Mouse (Mus musculus) heart, adult 9 months (tissue): Measurements from ENCODE around the gene Lrfn2.

Experiments
- DNase-seq, 2 experiments: peaks; one replicate each; pipeline ENCODE4 v3.0.0; 2022; ENCODE audit warnings: low spot score in 2 of 2

Gene Lrfn2

DNA sequence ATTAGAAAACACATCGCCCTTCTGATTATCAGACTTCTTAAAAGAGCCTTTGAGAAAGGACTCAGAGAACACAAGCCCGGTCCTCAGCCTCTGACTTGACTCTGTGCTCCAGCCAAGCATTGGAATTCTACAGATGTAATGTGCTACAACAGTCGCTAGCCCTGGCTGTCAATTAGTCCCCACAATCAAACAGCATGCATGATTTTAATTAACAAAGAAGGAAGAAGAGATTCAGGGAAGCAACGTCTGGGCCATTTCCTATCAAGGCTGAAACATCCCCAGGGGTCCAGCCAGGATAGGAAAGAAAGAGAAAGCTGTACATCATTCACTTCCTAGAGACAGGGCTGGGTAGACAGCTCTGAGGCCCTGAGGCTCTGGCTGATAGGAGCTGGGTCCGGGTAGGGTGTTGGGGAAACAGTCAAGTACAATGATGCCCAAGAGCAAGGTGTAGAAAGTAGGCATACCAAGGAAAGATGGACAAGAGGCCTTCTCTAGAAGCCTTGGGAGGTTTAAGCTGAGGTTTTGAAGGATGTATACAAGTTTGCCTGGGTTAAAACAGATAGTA lies 101.6 kb downstream of the Lrfn2 start:
- no peak for DNase-seq

DNA sequence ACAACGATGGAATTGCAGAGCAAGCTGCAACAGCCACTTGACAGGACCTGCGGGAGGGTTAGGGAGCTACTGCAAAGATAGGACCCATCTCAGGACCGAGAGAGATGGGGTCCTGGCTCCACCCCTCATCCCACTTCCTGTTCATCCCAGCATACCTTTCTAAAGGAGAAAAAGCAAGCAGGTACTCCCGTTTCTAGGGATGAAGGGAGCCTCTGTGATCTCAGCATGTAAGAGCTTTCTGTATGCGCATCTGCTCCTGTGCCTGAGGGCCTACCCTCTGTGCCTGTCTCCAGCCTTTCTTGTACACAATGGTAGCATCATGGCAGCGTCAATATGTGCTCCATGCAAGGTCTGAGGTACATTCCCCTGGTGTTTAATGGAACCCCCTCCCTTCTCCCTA lies 102.9 kb downstream of the Lrfn2 start:
- DNase-seq: no peak

DNA sequence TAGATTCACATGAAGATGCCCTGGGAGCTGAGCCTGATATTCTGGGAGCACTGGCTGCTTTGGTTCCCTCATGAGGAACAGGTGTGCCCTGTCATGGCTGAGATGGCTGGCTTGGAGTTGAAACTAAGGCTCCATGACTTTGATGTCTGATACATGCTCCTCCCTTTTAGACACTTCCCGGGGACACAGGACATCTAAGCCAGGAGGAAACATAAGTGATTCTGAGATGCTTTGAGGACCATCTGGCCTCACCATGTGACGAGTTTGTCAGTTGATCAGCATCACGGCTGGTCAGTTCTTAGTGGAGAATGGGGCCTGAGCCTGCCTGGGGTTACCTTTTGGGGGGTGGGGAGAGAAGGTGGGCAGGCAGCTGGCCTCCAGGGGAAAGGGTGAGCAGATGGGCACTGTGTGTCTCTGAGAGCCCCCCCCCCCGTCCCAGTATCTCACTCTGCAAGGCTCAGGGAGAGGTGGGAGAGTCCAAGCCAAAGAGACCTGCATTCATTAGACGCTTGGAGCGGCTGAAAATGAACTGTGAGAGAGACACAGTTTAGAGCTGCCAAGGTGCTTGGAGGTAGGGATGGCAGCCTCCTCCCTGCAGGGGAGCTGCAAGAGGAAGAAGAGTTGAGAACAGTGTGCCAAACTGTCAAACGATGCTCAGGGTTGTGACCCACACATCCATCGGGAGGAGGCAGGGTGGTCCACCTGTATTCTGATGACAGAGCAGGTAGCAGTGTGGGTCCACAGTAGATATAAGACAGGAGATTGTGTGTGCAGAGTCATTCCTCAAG lies 105.2 kb downstream of the Lrfn2 start:
- DNase-seq: no peak

DNA sequence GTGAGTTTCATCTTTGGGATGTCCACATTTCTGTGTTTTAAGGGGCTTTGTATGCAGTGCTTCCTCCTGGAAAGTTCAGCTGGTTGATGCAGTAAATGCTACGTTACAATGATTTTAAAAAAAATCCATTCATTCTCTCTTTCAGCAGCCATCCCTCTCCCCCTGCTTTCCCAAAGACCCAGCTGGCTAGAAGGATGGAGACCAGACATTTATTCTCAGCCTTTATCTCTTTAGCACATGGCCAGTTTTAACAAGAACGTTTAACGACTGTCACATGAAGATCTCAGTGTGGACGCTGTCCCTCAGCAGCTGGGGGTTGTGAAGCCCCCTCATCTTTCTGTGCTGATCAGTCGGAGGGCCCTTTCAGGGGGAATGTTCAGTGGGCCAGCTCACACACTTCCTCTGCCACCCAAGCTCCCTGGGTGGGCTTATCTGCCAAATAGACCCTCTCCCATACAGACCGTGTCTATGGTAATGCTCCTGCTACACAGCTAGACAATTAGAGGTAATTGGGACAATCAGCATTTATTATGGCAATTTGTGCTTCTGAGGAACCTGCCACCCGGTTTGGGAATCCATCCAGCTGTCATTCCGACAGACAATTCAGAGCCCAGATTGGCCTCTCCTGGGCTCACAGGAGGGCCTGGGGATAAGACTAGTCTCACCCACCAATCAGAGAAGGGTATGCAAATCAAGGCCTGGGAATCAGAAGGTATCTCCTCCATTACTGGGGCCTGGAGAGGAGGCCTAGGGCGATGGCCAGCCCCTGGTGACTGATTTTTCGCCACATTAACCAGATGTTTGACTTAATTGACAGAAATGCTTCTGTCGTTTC lies 111.8 kb downstream of the Lrfn2 start:
- no peak for DNase-seq

DNA sequence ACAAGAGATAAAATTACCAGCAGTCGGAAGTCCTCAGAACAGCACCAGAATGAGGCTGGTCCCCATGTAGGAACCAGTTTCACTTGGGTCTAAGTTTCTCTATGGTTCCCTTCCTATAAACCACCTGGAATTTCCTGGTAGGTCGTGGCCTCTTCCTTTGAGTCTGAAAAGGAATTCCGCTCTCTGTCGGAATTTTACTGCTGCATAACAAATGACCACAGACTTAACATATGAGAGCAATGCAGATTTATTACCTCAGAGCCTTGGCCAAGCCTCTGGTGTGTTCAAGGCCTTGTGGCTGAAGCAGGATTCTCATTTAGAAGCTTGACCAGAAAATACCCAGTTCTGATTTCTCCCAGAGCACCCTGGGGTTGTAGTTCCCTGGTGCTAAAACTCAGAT lies 115.7 kb downstream of the Lrfn2 start:
- DNase-seq: no peak

DNA sequence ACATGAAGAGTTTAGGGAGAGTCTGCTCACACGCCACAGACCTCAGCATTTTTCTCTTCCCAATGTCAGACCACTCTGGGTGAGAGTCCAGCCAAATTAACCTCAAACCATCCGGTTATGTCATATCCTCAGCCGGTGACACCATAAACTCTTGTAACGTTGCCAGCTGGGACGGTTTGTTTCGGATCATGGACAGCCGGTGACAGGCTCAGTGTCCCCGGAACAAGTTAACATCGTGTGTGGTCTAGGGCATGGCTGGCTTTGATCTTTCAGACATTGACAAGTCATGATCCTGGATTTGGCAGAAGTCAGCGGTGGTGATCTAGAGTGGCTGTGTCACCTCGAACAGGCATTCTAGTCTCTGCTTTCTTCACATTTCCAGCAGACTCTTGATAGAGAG lies 119.1 kb downstream of the Lrfn2 start:
- no peak for DNase-seq

DNA sequence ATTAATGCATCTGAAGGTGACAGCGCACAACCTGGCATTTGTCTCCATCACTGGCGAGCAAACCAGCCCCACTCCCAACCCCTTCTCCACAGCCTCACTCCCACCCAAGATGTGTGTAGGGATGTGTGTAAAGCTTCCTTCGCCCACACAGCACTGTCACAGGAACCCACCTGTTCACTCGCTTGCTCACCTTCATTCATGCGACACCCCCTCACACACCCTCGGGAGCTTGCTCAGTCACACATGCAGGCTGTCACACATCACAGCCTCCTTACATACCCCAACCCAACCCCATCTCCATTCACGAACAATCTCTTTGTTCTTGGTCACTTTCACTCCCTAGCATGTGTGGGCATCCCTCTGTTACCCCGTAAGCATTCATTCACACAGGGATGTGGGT lies 129.0 kb downstream of the Lrfn2 start:
- DNase-seq: no peak

DNA sequence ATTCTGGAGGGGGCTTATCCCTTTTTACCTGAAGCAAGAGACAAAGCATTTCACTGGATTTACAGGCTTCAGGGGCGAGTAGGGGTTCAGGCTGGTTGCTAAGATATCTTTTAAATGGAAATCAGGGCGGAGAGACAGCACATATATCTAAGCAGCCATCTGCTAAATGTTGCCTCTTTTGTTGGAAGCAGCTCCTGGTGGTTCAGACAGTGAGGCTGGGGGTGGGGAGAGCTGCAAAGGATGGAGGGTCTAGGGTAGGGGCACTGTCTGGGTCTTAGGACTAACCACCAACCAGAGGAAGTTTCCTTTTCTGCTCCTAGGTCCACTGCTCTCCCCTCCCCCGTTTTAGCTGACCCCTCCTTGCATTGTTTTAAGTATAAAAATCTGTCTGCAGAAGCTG lies 131.6 kb downstream of the Lrfn2 start:
- DNase-seq: no peak

DNA sequence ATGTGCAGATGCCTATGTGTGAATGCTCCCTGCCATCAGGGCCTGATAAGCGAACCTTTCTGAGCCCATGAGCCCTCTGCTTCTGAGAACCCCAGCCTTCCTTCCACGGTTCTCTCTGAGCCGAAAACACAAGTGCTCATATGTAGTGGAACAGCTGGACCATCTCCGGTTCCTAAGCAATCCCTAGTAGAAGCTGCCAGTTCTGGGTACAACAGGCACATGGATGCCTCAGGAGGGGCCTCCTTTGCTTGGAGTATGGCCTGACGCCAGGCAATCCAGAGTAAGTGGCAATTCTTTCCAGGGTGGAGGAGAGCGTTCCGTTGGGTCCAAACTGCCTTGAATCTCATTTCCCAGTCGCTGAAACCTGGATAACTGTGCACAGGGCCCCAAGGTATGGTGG lies 132.3 kb downstream of the Lrfn2 start:
- DNase-seq: no peak

DNA sequence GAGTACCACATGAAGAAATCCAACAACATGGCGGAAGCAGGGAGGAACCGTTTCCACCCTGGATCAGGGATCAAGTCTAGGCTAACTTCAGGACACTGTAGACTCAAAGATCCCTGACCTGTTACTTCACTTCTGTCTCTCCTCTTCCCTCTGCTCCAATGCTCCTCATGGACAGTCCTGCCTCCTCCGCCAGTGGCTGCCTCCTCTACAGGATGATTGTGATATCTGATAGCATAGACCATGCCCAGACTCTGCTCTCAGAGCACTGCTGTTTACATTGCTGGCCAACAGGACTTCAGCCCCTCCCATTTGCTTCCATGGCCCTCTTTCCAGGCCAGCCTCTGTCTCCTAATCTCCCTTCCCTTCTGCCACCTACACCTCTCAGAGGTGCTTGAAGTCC lies 132.9 kb downstream of the Lrfn2 start:
- DNase-seq: no peak

DNA sequence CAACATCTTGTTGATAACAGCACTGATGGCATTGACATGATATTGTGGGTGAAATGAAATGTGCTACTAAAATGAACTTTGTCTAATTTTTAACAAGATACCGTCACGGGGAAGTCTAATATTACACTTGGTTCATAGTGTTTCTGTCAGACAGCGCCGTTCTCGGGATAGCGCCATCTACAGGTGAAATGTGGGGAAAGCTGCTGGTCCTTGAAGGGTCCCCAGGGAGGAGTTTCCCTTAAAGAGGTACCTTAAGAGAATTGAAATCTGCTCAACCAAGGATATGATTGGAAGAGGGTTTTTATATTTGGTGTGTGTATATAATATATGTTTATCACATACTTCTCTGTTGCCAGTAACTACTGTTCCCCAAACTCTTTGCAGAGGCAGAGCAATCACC lies 134.6 kb downstream of the Lrfn2 start:
- no peak for DNase-seq

DNA sequence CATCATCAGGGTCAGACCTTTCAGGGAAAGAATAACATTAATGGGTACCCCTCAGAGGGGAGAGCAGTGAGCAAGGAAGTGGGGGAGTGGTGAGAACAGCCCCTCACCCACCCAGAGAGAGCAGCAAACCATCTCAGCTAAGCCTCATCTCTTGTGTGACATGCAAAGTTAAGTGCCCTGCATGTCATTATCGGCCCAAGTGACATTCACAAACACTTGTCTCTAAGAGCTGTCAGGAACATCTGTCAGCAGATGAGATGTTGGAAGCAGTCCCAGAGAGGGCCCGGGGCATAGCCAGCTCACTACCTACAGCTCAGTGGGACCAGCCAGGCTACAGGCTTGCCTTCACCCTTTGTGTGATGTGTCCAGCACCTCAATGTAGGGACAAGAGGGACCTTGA lies 146.0 kb downstream of the Lrfn2 start:
- DNase-seq: peak in 1 of 2 experiments; percentile 4

DNA sequence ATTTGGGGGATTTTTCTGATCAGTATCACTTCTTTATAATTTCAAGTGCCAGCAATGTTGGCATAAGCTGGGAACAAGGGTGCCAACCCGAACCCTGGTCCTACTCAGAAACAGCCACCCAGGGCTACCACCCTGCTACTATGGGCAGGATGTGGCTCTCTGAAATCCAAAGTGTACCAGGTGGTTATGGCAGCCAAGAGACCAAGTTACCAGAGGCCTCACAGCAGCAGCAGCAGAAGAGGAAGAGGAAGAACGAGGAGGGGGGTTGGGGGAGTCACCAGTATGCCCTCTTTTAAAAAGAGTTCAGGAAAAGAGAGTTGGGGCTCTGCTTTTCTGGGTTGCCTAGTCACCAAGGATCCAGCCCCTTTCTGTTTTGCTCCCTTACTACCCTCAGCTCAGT lies 147.5 kb downstream of the Lrfn2 start:
- DNase-seq: no peak

DNA sequence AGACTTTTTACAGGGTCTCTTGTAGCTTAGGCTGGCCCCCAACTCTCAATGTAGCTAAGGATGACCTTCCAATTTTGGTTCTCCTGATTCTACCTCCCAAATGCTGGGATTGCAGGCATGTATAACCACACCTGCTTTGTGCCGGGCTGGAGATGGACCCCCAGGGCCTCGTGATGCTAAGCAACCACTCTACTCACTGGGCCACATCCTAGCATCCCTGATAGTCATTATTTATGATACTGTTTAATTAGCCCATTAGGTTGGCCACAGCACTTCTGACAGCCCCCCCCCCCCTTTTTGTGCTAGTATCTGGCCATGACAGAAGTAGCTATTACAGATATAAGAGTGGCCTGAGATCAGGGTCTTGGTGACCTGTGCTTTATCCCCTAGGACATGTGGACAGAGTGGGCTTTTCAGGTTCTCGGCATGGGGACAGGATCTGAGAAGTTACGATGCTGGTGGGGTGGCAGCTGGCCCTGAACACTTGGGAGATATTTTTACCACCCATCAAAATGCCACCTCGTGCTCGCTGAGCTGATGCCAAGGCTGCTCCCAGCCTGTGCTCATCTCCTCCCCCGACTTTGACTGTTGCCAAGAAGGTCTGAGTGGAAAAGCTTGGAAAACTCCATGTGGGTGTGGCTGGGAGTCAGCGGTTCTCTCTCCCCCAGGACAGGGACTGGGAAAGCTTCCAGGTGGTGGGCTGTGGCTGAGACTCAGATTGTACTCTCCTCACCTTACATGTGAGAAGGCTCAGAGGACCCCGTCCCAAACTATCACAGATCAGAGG lies 151.6 kb downstream of the Lrfn2 start:
- DNase-seq: peak; percentile 6 to 19

DNA sequence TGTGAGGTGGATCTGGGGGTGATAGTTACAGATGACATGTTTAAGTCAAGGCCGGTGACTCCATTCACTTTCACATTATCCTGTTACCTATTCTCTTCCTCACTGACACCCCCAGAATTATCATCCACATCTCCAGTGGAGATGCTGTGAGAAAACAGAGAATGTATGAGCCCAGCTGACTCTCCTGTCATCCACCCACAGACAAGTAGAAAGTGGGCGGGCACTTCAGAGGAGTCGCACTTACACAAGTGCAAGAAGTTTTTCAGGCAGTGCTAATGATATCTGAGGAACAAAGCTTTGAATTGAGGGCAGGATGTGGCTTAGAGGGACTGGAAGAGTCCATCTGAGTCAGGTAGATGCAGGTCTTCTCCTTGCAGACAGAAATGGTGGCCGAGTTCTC lies 152.9 kb downstream of the Lrfn2 start:
- DNase-seq: no peak

DNA sequence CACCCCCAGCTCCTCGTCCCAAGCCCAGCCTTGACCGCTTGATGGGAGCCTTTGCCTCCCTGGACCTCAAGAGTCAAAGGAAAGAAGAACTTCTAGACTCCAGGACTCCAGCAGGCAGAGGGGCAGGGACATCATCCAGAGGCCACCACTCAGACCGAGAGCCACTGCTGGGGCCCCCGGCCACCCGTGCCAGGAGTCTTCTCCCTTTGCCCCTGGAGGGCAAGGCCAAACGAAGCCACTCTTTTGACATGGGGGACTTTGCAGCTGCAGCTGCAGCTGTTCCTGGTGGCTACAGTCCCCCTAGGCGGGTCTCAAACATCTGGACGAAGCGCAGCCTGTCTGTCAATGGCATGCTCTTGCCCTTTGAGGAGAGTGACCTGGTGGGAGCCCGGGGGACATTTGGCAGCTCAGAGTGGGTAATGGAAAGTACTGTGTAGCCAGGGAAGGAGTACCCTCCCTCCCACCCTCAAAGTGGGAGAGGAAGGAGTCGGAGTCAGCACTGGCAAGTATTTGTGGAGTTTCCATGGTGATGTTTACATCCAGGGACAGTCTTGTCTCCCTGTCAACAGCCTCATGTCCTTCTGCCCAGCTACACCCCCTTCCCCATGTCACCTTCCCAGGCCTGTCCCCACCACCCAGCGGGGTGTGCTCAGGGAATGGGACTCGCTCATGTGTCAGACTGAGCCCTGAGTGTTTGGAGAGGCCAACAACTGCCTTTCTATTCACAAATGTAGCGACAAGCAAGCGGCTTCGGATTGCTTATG lies 164.8 kb downstream of the Lrfn2 start:
- DNase-seq: no peak

DNA sequence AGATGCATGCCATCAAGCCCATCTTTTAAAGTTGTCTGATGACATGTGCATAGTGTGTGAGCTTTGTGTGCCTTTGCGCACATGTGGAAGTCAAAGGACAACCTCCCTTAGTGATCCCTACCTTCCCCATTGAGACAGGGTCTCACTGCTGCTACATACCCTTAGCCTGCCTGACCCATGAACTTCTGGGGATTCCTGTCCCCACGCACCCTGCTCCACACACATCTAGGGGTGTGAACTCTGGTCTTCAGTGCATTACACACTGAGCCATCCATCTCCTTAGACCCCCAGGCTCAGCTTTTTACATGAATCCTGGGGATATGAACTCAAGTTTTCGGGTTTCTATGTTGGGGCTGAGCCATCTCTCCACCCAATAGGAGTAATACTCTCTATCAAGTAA lies 179.2 kb downstream of the Lrfn2 start:
- DNase-seq: no peak

DNA sequence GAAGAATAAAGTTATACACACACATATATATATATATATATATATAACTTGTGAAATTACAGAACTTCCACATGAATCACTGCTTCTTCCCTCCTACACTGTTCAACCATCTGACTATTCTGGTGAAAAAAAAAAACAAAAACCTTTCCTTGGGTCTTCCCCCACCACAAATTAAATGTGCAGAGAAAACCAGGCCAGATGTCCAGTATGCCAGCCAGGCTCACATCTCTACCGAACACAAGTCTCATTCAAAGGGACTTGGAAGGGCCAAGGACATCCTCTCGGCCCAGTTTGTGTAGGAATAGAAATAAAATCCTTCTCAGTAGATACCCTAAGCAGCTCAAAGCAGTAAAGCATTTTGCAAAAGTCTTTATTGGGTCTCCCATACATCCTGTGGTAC lies 179.7 kb downstream of the Lrfn2 start:
- DNase-seq: no peak

DNA sequence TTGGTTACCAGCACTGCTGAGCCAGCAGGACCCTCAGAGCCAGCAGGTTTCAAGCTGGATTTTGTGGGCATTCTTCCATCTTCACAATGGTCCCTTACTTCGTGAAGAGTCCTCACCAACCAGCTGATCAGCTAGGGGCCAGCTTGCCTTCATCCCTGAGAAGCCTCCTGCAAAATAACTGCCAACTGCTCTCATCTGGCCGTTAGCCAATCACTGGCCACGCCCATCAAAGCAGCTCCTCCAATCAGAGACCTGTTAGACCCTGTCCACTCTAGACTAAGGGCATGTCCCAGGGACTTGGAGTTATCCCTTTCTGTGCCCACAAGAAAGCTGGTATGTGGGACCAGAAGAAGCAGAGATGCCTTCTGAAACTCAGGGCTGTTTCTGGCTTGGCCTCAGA lies 181.2 kb downstream of the Lrfn2 start:
- no peak for DNase-seq

DNA sequence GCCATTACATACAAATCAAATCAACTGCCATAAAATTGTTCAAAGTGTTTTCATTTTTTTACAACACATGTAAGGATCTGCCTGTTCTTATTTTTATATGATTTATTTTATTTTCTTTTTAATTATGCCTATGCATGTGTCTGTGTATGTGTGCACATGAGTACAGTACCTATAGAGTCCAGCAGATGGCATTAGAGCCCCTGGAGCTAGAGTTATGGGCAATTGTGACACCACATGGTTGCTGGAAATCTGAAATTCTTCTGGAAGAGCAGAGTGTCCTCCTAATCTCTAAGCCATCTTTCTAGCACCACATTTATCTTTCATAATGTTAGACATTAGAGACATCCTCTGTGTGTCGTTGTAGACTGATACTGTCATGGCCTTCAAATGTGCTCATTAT lies 192.0 kb downstream of the Lrfn2 start:
- no peak for DNase-seq

DNA sequence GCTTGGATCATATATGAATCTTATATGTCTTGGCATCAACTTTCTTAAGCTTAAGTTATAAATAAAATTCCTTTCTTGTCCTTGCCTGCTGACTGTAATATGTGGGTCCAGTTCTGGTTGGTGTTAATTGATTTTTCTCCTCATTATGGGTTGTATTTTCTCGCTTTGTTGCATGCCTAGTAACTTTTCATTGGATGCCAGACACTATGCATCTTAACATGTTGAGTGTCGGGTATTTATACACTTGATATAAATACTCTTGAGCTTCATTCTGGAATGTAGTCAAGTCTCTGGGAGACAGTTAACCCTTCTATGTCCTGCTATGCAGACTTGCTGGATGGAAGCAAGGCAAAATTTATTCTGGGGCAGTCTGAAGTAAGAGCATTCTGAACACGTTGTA lies 192.5 kb downstream of the Lrfn2 start:
- DNase-seq: no peak
